In the genomic region with DNA sequence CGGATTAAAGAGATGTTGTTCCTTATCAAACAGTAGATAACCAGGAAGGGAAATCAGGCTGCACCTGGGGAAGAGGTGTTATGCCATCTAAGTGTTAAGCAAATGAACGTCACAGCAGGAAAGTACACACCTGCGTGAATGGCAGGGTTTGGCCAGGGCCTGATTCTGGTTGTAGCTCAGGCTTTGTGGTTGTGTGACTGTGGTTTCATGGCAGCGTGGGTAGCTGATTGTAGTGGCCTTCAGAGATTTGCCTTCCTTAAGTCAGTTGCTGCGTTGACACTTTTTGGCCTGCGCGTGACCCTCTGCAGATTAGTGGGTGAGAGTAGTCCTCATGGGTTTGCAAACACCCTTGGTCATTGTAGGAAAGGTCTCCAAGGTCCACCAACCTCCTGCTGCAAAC, we compare ENCODE assay signal across 13 mouse cellular contexts.
DNase-seq lines count a peak whose midpoint lies in the region; ATAC-seq lines count a peak whose summit lies in the region.
"Had no signal": no experiment of that assay in that cellular context is flagged by ENCODE, and none has a peak within 500 bp of the region (broad histone marks: within the 10 kb centered on the region; RNA-seq: fewer than 3 reads in every experiment).

No protein-coding gene starts in this region.

- no peak for ATAC-seq in heart, embryonic 13.5 days (ENCODE audit: extremely low read depth, insufficient number of reproducible peaks, low FRiP score, low TSS enrichment)
- peak; percentile 54 for ATAC-seq in intestine, embryonic 15.5 days
- ATAC-seq in liver, embryonic 15.5 days (ENCODE audit: insufficient read depth) = no peak
- ATAC-seq in stomach, embryonic 14.5 days (ENCODE audit: insufficient number of reproducible peaks, insufficient read depth, low FRiP score, low read depth) = no peak
- ATAC-seq in midbrain, embryonic 11.5 days (ENCODE audit: low FRiP score) = no peak

- no peak overlapping the region for H3K9ac ChIP-seq in heart, embryonic 13.5 days
- H3K9ac ChIP-seq in intestine, embryonic 15.5 days = no peak overlapping the region
- H3K9ac ChIP-seq in liver, embryonic 15.5 days = no peak overlapping the region
- no peak overlapping the region for H3K9ac ChIP-seq in stomach, embryonic 14.5 days (replicated peaks; ENCODE audit: low read depth, low read length)
- H3K9ac ChIP-seq in midbrain, embryonic 11.5 days (ENCODE audit: low read length) = no peak overlapping the region
- H3K9ac ChIP-seq: neural tube, embryonic 15.5 days had no signal

- peak overlapping the region; percentile 49; the same call in 1 of the 2 replicates for H3K4me2 ChIP-seq in heart, embryonic 13.5 days
- H3K4me2 ChIP-seq in intestine, embryonic 15.5 days (replicated peaks) = no peak overlapping the region
- H3K4me2 ChIP-seq in liver, embryonic 15.5 days = no peak overlapping the region
- H3K4me2 ChIP-seq in stomach, embryonic 14.5 days (replicated peaks; ENCODE audit: low read depth, low read length) = no peak overlapping the region
- H3K4me2 ChIP-seq in midbrain, embryonic 11.5 days = no peak overlapping the region
- H3K4me2 ChIP-seq: neural tube, embryonic 15.5 days had no signal

- no peaks in the 10 kb centered on the region for H3K36me3 ChIP-seq in heart, embryonic 13.5 days
- no peaks in the 10 kb centered on the region for H3K36me3 ChIP-seq in intestine, embryonic 15.5 days
- no peaks in the 10 kb centered on the region for H3K36me3 ChIP-seq in liver, embryonic 15.5 days (replicated peaks)
- no peaks in the 10 kb centered on the region; the same call in 1 of the 2 replicates for H3K36me3 ChIP-seq in stomach, embryonic 14.5 days (ENCODE audit: control insufficient read depth, insufficient read depth, low read length)
- no peaks in the 10 kb centered on the region for H3K36me3 ChIP-seq in midbrain, embryonic 11.5 days (ENCODE audit: control insufficient read depth, insufficient read depth, low read length)
- H3K36me3 ChIP-seq: neural tube, embryonic 15.5 days had no signal

- no peak overlapping the region for H3K4me3 ChIP-seq in heart, embryonic 13.5 days
- H3K4me3 ChIP-seq in intestine, embryonic 15.5 days (replicated peaks) = no peak overlapping the region
- H3K4me3 ChIP-seq in liver, embryonic 15.5 days (replicated peaks) = no peak overlapping the region
- no peak overlapping the region for H3K4me3 ChIP-seq in stomach, embryonic 14.5 days (ENCODE audit: low read depth, low read length)
- no peak overlapping the region for H3K4me3 ChIP-seq in midbrain, embryonic 11.5 days (ENCODE audit: low read depth, low read length)
- H3K4me3 ChIP-seq: limb, embryonic 10.5 days; neural tube, embryonic 15.5 days had no signal

- H3K4me1 ChIP-seq in heart, embryonic 13.5 days = peaks cover 67% of the 10 kb centered on the region
- peaks cover 31% of the 10 kb centered on the region for H3K4me1 ChIP-seq in intestine, embryonic 15.5 days (replicated peaks)
- peaks cover 24% of the 10 kb centered on the region; the same call in 1 of the 2 replicates for H3K4me1 ChIP-seq in liver, embryonic 15.5 days (replicated peaks)
- H3K4me1 ChIP-seq in stomach, embryonic 14.5 days (ENCODE audit: control insufficient read depth, insufficient read depth, low read length) = peaks cover 28% of the 10 kb centered on the region
- 0 out of 2 replicates have a peak, but pooled peaks cover 3% of the 10 kb centered on the region for H3K4me1 ChIP-seq in midbrain, embryonic 11.5 days (ENCODE audit: control insufficient read depth, insufficient read depth, low read length)

- no peaks in the 10 kb centered on the region for H3K27me3 ChIP-seq in heart, embryonic 13.5 days (replicated peaks)
- H3K27me3 ChIP-seq in intestine, embryonic 15.5 days (replicated peaks) = no peaks in the 10 kb centered on the region
- H3K27me3 ChIP-seq in liver, embryonic 15.5 days = no peaks in the 10 kb centered on the region
- H3K27me3 ChIP-seq in stomach, embryonic 14.5 days (ENCODE audit: control insufficient read depth, insufficient read depth, low read length) = no peaks in the 10 kb centered on the region
- no peaks in the 10 kb centered on the region for H3K27me3 ChIP-seq in midbrain, embryonic 11.5 days (ENCODE audit: control insufficient read depth, insufficient read depth, low read length)
- H3K27me3 ChIP-seq: neural tube, embryonic 15.5 days had no signal

- no peaks in the 10 kb centered on the region for H3K9me3 ChIP-seq in heart, embryonic 13.5 days
- H3K9me3 ChIP-seq in intestine, embryonic 15.5 days = no peaks in the 10 kb centered on the region
- no peaks in the 10 kb centered on the region for H3K9me3 ChIP-seq in liver, embryonic 15.5 days (replicated peaks)
- no peaks in the 10 kb centered on the region for H3K9me3 ChIP-seq in stomach, embryonic 14.5 days (ENCODE audit: control insufficient read depth, low read depth, low read length)
- no peaks in the 10 kb centered on the region for H3K9me3 ChIP-seq in midbrain, embryonic 11.5 days (ENCODE audit: control insufficient read depth, low read length)
- H3K9me3 ChIP-seq: limb, embryonic 10.5 days; neural tube, embryonic 15.5 days had no signal

- 46% methylated on average over 7 of the region's 7 CpGs for WGBS in heart, embryonic 13.5 days
- 53% methylated on average over 7 of the region's 7 CpGs for WGBS in intestine, embryonic 15.5 days
- 19% methylated on average over 7 of the region's 7 CpGs for WGBS in liver, embryonic 15.5 days (ENCODE audit: insufficient replicate concordance)
- WGBS in stomach, embryonic 14.5 days = 54% methylated on average over 7 of the region's 7 CpGs
- 65% methylated on average over 7 of the region's 7 CpGs for WGBS in midbrain, embryonic 11.5 days

- H3K27ac ChIP-seq in heart, embryonic 13.5 days (replicated peaks) = no peak overlapping the region
- peak overlapping the region; percentile 63 for H3K27ac ChIP-seq in intestine, embryonic 15.5 days
- H3K27ac ChIP-seq in liver, embryonic 15.5 days (replicated peaks) = peak overlapping the region; percentile 58
- peak overlapping the region; percentile 30; the same call in 1 of the 2 replicates for H3K27ac ChIP-seq in stomach, embryonic 14.5 days (ENCODE audit: low read length)
- H3K27ac ChIP-seq in midbrain, embryonic 11.5 days (ENCODE audit: low read depth, low read length) = no peak overlapping the region
- H3K27ac ChIP-seq: neural tube, embryonic 15.5 days had no signal

- DNase-seq in heart, adult 9 months (ENCODE audit: low spot score in 2 of 2) = no peak
- no peak for DNase-seq in adrenal gland, adult 8-10 months
- no peak for DNase-seq in cerebellum, adult 9-11 months
- DNase-seq in midbrain, embryonic 11.5 days (ENCODE audit: low spot score, missing footprints) = no peak
- DNase-seq: cerebellum, adult 9-10 months; right cerebral cortex, postnatal 25 days; thymus, postnatal 14 days had no signal

Comparison
In these comparisons a context has a peak if more than half of its experiments do, and no peak if none do; other contexts are left out.
1. H3K27ac ChIP-seq: peak in intestine, embryonic 15.5 days (single experiment), liver, embryonic 15.5 days (single experiment) and stomach, embryonic 14.5 days (single experiment); none in heart, embryonic 13.5 days (single experiment) and midbrain, embryonic 11.5 days (single experiment).